Mouse (Mus musculus) lung, adult 2 months (tissue): ENCODE data around the gene Ankle2.

Experiments
- CTCF ChIP-seq: fragments of 200-500 bp; IDR thresholded peaks from 2 replicates; pipeline ENCODE4 v1.5.1; 2011; ENCODE audit warnings: mild to moderate bottlenecking, low read length, control low read depth; ENCODE audit not compliant: insufficient read depth
- POLR2A ChIP-seq: fragments of 200-500 bp; IDR thresholded peaks from 2 replicates; pipeline ENCODE4 v1.6.1; 2011; ENCODE audit warnings: low read depth, mild to moderate bottlenecking, control low read depth, low read length, borderline replicate concordance; ENCODE audit errors: extremely low read depth

- TF ChIP-seq CTCF (no peak), POLR2A (no peak)
Measured at GRCm38 (mm10) chr5:110203164-110203895, 27.5 kb upstream of the Ankle2 start.
